Mouse (Mus musculus) kidney, adult 2 months (tissue): ENCODE measurements around the gene Ostm1.

Source experiments
- CTCF ChIP-seq: fragments of 200-500 bp; conservative IDR thresholded peaks from 2 replicates; pipeline ENCODE4 v1.5.1; 2011; ENCODE audit warnings: low read depth, mild to moderate bottlenecking, control low read depth, low read length, moderate library complexity, mixed read lengths; ENCODE audit not compliant: insufficient read depth, insufficient read length
- POLR2A ChIP-seq: fragments of 200-500 bp; IDR thresholded peaks from one replicate; pipeline ENCODE4 v1.6.1; 2011; ENCODE audit warnings: low read depth, low read length, control low read depth

DNA sequence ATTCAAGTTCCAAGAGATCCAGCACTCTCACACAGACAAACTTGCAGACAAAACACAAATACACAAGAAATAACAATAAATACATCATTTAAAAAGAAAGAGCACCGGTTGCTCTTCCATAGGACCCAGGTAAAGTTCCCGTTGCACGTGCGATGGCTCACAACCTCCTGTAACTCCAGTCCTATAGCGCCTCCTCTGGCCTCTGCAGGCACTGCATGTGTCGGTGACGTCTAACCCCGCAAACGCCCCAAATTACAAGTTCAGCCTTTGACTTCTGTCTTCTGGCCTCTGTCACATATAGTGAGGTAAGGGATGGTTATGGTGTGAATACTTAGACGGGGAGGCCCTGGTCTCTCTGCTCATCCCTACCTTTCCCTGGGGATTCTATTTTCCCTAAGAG, 17.9 kb downstream of the Ostm1 start:
- TF ChIP-seq POLR2A (no peak), CTCF (peak; percentile 49)
